Mouse (Mus musculus): ENCODE measurements at regions not wholly inside any gene's neighbourhood (a gene's known extent, or its start where the extent isn't known, plus 50 kb on each side); places are given as distances from the start of the nearest gene placed in this dataset.

- no peak for ATAC-seq (ENCODE audit: insufficient read depth)
- TF ChIP-seq CTCF (IDR thresholded peaks at IDR 0.05; ENCODE audit: low read depth) = no peak
- H3K4me3 ChIP-seq (ENCODE audit: low read depth, low read length) = no peak overlapping the region
- no peaks in the 10 kb centered on the region for H3K27me3 ChIP-seq (ENCODE audit: insufficient read depth, low read length)
- H3K4me2 ChIP-seq = no peak overlapping the region
- 74% methylated on average over 1 of the region's 1 CpGs for WGBS
- no peaks in the 10 kb centered on the region for H3K36me3 ChIP-seq (ENCODE audit: insufficient read depth)
- DNase-seq = no peak
- no peaks in the 10 kb centered on the region for H3K4me1 ChIP-seq (ENCODE audit: insufficient read depth)
- H3K27ac ChIP-seq (ENCODE audit: low read depth) = no peak overlapping the region
- no peak overlapping the region for H3K9ac ChIP-seq
- no peaks in the 10 kb centered on the region for H3K9me3 ChIP-seq (ENCODE audit: low read depth, low read length)
These were observed 66.1 kb upstream of the 1600014C23Rik start for GRCm38 (mm10) chr17:45799725-45800124.

GRCm38 (mm10) chr17:45798996-45799395 lies 65.4 kb upstream of the 1600014C23Rik start:
- ATAC-seq (ENCODE audit: insufficient read depth) (no peak), DNase-seq (no peak)
- no peak overlapping the region for H3K9ac ChIP-seq
- H3K4me2 ChIP-seq = no peak overlapping the region
- H3K4me1 ChIP-seq (ENCODE audit: insufficient read depth) = no peaks in the 10 kb centered on the region
- H3K4me3 ChIP-seq (ENCODE audit: low read depth, low read length) = no peak overlapping the region
- H3K9me3 ChIP-seq (ENCODE audit: low read depth, low read length) = no peaks in the 10 kb centered on the region
- H3K27me3 ChIP-seq (ENCODE audit: insufficient read depth, low read length) = no peaks in the 10 kb centered on the region
- TF ChIP-seq CTCF (IDR thresholded peaks at IDR 0.05; ENCODE audit: low read depth) = no peak
- WGBS = 48% methylated on average over 11 of the region's 11 CpGs
- no peaks in the 10 kb centered on the region for H3K36me3 ChIP-seq (ENCODE audit: insufficient read depth)
- no peak overlapping the region for H3K27ac ChIP-seq (ENCODE audit: low read depth)

- no peak for TF ChIP-seq CTCF (IDR thresholded peaks at IDR 0.05; ENCODE audit: low read depth)
- no peak overlapping the region for H3K27ac ChIP-seq (ENCODE audit: low read depth)
These were observed 64.8 kb upstream of the 1600014C23Rik start for GRCm38 (mm10) chr17:45798456-45798855.

GRCm38 (mm10) chr17:45797121-45797520 lies 63.5 kb upstream of the 1600014C23Rik start:
- no peak for ATAC-seq (ENCODE audit: insufficient read depth)
- H3K27me3 ChIP-seq (ENCODE audit: insufficient read depth, low read length) = no peaks in the 10 kb centered on the region
- no peak overlapping the region for H3K9ac ChIP-seq
- no peak overlapping the region for H3K4me3 ChIP-seq (ENCODE audit: low read depth, low read length)
- H3K4me2 ChIP-seq = no peak overlapping the region
- no peak for DNase-seq
- TF ChIP-seq CTCF (IDR thresholded peaks at IDR 0.05; ENCODE audit: low read depth) = no peak
- H3K27ac ChIP-seq (ENCODE audit: low read depth) = no peak overlapping the region
- H3K4me1 ChIP-seq (ENCODE audit: insufficient read depth) = no peaks in the 10 kb centered on the region
- 54% methylated on average over 6 of the region's 6 CpGs for WGBS
- no peaks in the 10 kb centered on the region for H3K9me3 ChIP-seq (ENCODE audit: low read depth, low read length)
- no peaks in the 10 kb centered on the region for H3K36me3 ChIP-seq (ENCODE audit: insufficient read depth)

More at GRCm38 (mm10) chr17:45798456-45798855, 64.8 kb upstream of the 1600014C23Rik start:
- DNase-seq (no peak), ATAC-seq (ENCODE audit: insufficient read depth) (no peak)
- Histone ChIP-seq H3K4me2 (no peak overlapping the region), H3K4me1 (ENCODE audit: insufficient read depth) (no peaks in the 10 kb centered on the region), H3K9ac (no peak overlapping the region), H3K4me3 (ENCODE audit: low read depth, low read length) (no peak overlapping the region), H3K27me3 (ENCODE audit: insufficient read depth, low read length) (no peaks in the 10 kb centered on the region), H3K36me3 (ENCODE audit: insufficient read depth) (no peaks in the 10 kb centered on the region), H3K9me3 (ENCODE audit: low read depth, low read length) (no peaks in the 10 kb centered on the region)
- WGBS = 64% methylated on average over 8 of the region's 8 CpGs

- 76% methylated on average over 7 of the region's 7 CpGs for WGBS
- ATAC-seq (ENCODE audit: insufficient read depth) (no peak), DNase-seq (no peak)
- no peaks in the 10 kb centered on the region for H3K9me3 ChIP-seq (ENCODE audit: low read depth, low read length)
- no peaks in the 10 kb centered on the region for H3K4me1 ChIP-seq (ENCODE audit: insufficient read depth)
- no peak overlapping the region for H3K4me3 ChIP-seq (ENCODE audit: low read depth, low read length)
- no peak overlapping the region for H3K9ac ChIP-seq
- no peak overlapping the region for H3K4me2 ChIP-seq
- H3K36me3 ChIP-seq (ENCODE audit: insufficient read depth) = no peaks in the 10 kb centered on the region
- TF ChIP-seq CTCF (IDR thresholded peaks at IDR 0.05; ENCODE audit: low read depth) = no peak
- H3K27ac ChIP-seq (ENCODE audit: low read depth) = no peak overlapping the region
- H3K27me3 ChIP-seq (ENCODE audit: insufficient read depth, low read length) = no peaks in the 10 kb centered on the region
These were observed 61.3 kb upstream of the 1600014C23Rik start for GRCm38 (mm10) chr17:45794926-45795325.

- no peak for TF ChIP-seq CTCF (IDR thresholded peaks at IDR 0.05; ENCODE audit: low read depth)
- Histone ChIP-seq H3K9me3 (ENCODE audit: low read depth, low read length) (no peaks in the 10 kb centered on the region), H3K4me2 (no peak overlapping the region), H3K4me1 (ENCODE audit: insufficient read depth) (no peaks in the 10 kb centered on the region), H3K9ac (no peak overlapping the region), H3K4me3 (ENCODE audit: low read depth, low read length) (no peak overlapping the region), H3K27ac (ENCODE audit: low read depth) (no peak overlapping the region), H3K27me3 (ENCODE audit: insufficient read depth, low read length) (no peaks in the 10 kb centered on the region), H3K36me3 (ENCODE audit: insufficient read depth) (no peaks in the 10 kb centered on the region)
- 72% methylated on average over 8 of the region's 8 CpGs for WGBS
- ATAC-seq (ENCODE audit: insufficient read depth) (no peak), DNase-seq (no peak)
These were observed 57.4 kb upstream of the 1600014C23Rik start for GRCm38 (mm10) chr17:45790959-45791520.

GRCm38 (mm10) chr17:45789777-45790176 lies 56.1 kb upstream of the 1600014C23Rik start:
- Histone ChIP-seq H3K36me3 (ENCODE audit: insufficient read depth) (no peaks in the 10 kb centered on the region), H3K4me2 (no peak overlapping the region), H3K4me3 (ENCODE audit: low read depth, low read length) (no peak overlapping the region), H3K9ac (no peak overlapping the region), H3K27ac (ENCODE audit: low read depth) (no peak overlapping the region), H3K4me1 (ENCODE audit: insufficient read depth) (0 out of 2 replicates have a peak, but pooled peaks cover 5% of the 10 kb centered on the region), H3K9me3 (ENCODE audit: low read depth, low read length) (no peaks in the 10 kb centered on the region), H3K27me3 (ENCODE audit: insufficient read depth, low read length) (no peaks in the 10 kb centered on the region)
- WGBS = 53% methylated on average over 6 of the region's 6 CpGs
- no peak for TF ChIP-seq CTCF (IDR thresholded peaks at IDR 0.05; ENCODE audit: low read depth)
- DNase-seq (no peak), ATAC-seq (ENCODE audit: insufficient read depth) (no peak)
